Mouse (Mus musculus): ENCODE results near the gene Ppargc1a.

Gene Ppargc1a

GRCm38 (mm10) chr5:51553251-51553650, 14.3 kb downstream of the Ppargc1a start:
- no peak for DNase-seq (ENCODE audit: low read depth, low spot score)

GRCm38 (mm10) chr5:51552483-51553091, 14.9 kb downstream of the Ppargc1a start:
- peak; percentile 39 for DNase-seq (ENCODE audit: low read depth, low spot score)

GRCm38 (mm10) chr5:51551852-51552482, 15.6 kb downstream of the Ppargc1a start:
- peak; percentile 9 for DNase-seq (ENCODE audit: low read depth, low spot score)

GRCm38 (mm10) chr5:51547442-51548035, 20.0 kb downstream of the Ppargc1a start:
- DNase-seq (ENCODE audit: low read depth, low spot score), result no peak

GRCm38 (mm10) chr5:51546817-51547216, 20.7 kb downstream of the Ppargc1a start:
- DNase-seq (ENCODE audit: low read depth, low spot score), result no peak

- DNase-seq (ENCODE audit: low read depth, low spot score), result no peak
Measured at GRCm38 (mm10) chr5:51545133-51546049, 22.1 kb downstream of the Ppargc1a start.

- DNase-seq (ENCODE audit: low read depth, low spot score), result no peak
Measured at GRCm38 (mm10) chr5:51544141-51544735, 23.3 kb downstream of the Ppargc1a start.

- no peak for DNase-seq (ENCODE audit: low read depth, low spot score)
Measured at GRCm38 (mm10) chr5:51541557-51541956, 26.0 kb downstream of the Ppargc1a start.

GRCm38 (mm10) chr5:51540816-51541215, 26.7 kb downstream of the Ppargc1a start:
- no peak for DNase-seq (ENCODE audit: low read depth, low spot score)

- no peak for DNase-seq (ENCODE audit: low read depth, low spot score)
Measured at GRCm38 (mm10) chr5:51539563-51539962, 28.0 kb downstream of the Ppargc1a start.

GRCm38 (mm10) chr5:51538319-51538718, 29.2 kb downstream of the Ppargc1a start:
- no peak for DNase-seq (ENCODE audit: low read depth, low spot score)

GRCm38 (mm10) chr5:51537646-51538030, 29.9 kb downstream of the Ppargc1a start:
- DNase-seq (ENCODE audit: low read depth, low spot score), result no peak

- DNase-seq (ENCODE audit: low read depth, low spot score), result no peak
Measured at GRCm38 (mm10) chr5:51537009-51537645, 30.4 kb downstream of the Ppargc1a start.

- no peak for DNase-seq (ENCODE audit: low read depth, low spot score)
Measured at GRCm38 (mm10) chr5:51534456-51534855, 33.1 kb downstream of the Ppargc1a start.

- no peak for DNase-seq (ENCODE audit: low read depth, low spot score)
Measured at GRCm38 (mm10) chr5:51531286-51531685, 36.2 kb downstream of the Ppargc1a start.

GRCm38 (mm10) chr5:51529444-51529843, 38.1 kb downstream of the Ppargc1a start:
- DNase-seq (ENCODE audit: low read depth, low spot score), result no peak

GRCm38 (mm10) chr5:51528165-51528498, 39.4 kb downstream of the Ppargc1a start:
- no peak for DNase-seq (ENCODE audit: low read depth, low spot score)

- DNase-seq (ENCODE audit: low read depth, low spot score), result no peak
Measured at GRCm38 (mm10) chr5:51527498-51528164, 39.9 kb downstream of the Ppargc1a start.

- no peak for DNase-seq (ENCODE audit: low read depth, low spot score)
Measured at GRCm38 (mm10) chr5:51525858-51526257, 41.7 kb downstream of the Ppargc1a start.

GRCm38 (mm10) chr5:51520807-51521206, 46.7 kb downstream of the Ppargc1a start:
- DNase-seq (ENCODE audit: low read depth, low spot score), result no peak
